Mouse (Mus musculus) urinary bladder, adult 18-20 months (tissue): ENCODE results near the gene Ppp1r2.
"Not testable (repeated sequence)": the region's sequence is repeated elsewhere in the genome, so short reads cannot be mapped to it uniquely, and the experiment has no call there.

ENCODE experiments used
- DNase-seq, 2 experiments: peaks; one replicate each; pipeline ENCODE4 v3.0.0; 2022; ENCODE audit warnings: low spot score in 2 of 2, mixed read lengths in 2 of 2

Gene Ppp1r2

DNA sequence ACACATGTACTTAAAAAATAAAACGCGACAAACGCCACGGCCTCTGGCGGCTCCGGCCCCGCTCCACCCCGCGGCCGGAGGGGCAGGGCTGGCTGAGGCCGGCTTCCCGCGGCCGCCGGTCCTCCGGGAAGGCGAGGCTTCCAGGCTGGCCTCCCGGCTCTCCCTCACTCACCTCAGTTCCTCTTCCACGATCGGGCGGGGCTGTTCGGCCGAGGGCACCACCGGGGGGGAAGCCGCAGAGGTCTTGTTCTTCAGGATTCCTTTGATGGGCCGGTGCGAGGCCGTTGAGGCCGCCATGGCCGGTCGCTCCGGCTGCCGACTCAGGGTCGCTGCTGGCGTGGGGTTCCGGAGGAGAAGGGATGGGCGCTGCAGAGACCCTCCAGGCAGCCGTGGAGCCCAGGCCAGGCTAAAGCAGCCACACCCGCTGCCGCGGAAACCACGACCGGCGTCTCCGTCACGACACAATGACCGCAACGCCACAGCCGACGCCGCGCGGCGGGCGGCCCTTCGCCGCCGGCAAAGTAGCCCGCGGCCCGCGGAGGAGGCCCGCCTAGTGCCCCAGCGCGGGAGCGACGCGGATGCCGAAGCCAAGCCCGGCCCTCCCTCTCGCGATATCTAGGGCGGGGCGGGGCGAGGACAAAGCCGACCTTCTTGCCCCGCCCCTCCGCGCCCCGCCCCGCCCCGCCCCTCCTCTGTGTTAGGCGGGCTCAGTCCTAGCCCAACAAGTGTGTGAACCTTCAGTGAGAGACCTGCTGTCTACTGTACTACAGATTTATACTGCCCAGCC is at the start of gene Ppp1r2:
Gene Ppp1r2, minus strand, starts transcription at position 604 of the 787 bp plus-strand sequence.
- peak; percentile 84 to 86 for DNase-seq

DNA sequence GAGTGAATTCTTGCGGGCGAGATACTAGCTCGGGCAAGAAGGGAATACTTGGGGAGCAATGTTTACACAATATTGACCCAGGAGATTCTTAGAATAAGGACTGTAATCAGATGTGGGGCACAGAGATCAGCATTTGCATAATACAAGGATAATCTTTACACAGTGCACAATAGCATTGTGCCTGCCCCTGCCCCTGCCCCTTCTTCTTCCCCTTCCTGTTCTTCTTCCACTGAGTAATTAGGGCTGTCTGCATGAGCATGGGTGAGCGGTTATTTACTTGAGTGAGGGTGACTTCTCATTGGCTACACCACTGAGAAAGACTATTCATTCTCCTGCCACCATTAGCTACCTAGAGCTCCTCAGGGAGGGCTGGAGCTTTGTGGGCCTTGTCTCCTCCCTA is 46.4 kb upstream of the Ppp1r2 start:
- DNase-seq, result no peak

DNA sequence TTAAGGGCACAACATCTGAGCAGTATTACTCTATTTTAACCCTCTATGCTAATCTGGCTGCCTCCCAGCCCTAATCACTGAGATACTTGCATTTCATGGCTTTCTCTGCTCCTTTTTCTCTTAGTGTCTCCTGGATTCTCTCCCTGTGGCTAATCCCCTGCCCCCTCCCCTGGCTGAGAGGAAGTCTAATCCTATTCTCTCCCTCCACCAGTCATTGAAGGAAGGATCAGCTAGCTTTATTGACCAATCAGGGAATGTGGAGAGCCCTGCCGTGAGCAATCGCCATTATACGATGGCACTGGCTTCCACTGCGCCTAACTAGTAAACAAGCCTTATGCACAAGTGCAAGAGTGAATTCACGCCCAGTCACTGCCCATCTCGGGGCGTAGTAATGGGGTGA is 45.9 kb upstream of the Ppp1r2 start:
- no peak for DNase-seq

- not testable (repeated sequence) for DNase-seq
These were observed 44.6 kb upstream of the Ppp1r2 start for GRCm38 (mm10) chr16:31319723-31320122.

- no peak for DNase-seq
These were observed 44.2 kb upstream of the Ppp1r2 start for GRCm38 (mm10) chr16:31319316-31319715.

DNA sequence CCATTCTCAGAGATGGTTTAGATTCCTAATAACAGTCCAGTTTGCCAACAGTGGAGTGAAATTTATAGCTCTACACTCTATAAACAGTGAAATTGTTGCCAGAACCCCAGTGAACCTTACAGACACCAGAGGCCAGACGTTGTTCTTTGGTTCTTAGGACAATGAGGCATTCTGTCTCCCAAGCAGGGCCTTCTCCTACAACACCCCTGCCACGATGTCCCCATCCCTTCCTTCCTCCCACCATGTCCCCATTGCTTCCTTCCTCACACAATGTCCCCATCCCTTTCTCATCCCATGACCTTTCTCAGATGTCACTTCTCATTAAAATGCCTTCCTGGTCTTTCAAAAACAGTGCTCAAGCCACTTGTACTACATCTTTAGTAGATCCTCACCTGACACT is 43.3 kb upstream of the Ppp1r2 start:
- no peak for DNase-seq

GRCm38 (mm10) chr16:31316246-31317143 is 41.4 kb upstream of the Ppp1r2 start:
- DNase-seq, result peak in 1 of 2 experiments; percentile 45

GRCm38 (mm10) chr16:31315294-31315693 is 40.2 kb upstream of the Ppp1r2 start:
- no peak for DNase-seq

DNA sequence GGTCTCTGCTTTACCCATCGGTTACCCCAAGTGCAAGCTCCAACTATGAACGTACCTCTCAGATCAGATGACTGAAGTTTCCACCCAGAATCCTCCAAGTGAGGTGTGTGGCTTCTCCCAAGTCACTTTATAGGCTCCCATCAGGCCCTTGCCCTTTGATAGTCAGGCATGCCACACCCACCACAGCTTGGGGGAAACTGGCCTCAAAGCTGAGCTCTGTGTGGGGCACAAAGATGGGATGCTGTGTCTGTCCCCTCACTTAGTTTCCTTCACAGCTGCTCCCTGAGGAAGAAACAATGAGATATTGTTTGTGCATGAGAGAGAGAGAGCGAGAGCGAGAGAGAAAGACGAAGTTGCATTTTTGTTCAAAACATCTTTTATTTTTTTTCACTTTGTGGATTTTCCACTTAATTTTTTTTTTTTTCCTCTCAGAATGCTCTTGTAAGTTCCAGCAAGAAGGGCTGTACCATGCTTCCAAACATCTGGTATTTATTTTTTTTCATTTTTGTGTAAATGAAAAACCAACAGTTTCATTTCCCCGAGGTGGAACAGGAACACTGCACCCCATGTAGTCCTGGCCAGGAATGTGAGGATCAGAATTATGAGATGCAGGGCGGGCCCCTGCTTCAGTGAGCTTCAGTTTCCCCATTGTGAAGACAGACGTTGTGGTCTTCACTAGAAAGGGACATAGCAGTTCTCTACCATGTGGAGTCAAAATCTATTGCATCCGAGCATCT is 39.6 kb upstream of the Ppp1r2 start, which contains the start of gene Apod:
Gene Apod, minus strand, starts transcription at position 312 of the 737 bp plus-strand sequence.
- no peak for DNase-seq

DNA sequence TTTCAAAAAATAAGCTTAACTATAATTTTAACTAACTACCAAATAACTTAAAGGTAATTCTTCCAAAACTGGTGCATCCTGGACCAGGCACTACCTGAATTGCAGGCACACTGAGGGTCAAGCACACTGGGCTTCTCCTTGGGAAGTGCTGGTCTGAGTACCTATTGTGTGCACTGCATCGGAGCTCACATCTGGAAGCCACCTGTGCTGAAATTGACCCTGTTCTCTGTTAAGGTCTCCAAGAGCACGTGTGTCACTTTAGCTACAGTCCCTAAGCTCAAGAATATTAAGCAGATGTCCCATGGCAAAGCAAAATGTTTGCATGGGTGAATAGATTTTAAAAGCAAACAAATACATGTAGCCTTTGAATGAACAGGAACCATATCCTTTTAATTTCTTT is 38.5 kb upstream of the Ppp1r2 start:
- no peak for DNase-seq

- no peak for DNase-seq
These were observed 37.2 kb upstream of the Ppp1r2 start for GRCm38 (mm10) chr16:31312296-31312695.

- DNase-seq, result no peak
These were observed 30.3 kb upstream of the Ppp1r2 start for GRCm38 (mm10) chr16:31305199-31305919.

DNA sequence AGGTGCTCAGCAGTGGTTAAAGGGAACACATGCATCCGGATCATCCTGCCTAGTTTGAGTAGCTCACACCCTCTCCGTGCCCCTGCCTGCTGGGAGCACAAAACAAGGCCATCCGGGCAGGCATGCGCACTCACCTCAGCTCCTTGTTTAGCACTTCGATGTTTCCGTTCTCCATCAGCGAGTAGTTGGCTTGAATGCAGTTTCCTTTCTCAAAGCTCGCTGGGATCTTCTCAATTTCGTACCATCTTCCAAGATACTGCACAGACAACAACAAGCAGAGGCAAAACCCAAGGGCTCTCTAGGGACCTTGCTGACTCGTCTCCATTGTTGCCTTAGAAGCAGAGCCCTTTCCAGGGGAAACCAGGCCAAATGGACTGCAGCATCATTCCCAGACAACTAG is 28.2 kb upstream of the Ppp1r2 start:
- DNase-seq, result no peak

DNA sequence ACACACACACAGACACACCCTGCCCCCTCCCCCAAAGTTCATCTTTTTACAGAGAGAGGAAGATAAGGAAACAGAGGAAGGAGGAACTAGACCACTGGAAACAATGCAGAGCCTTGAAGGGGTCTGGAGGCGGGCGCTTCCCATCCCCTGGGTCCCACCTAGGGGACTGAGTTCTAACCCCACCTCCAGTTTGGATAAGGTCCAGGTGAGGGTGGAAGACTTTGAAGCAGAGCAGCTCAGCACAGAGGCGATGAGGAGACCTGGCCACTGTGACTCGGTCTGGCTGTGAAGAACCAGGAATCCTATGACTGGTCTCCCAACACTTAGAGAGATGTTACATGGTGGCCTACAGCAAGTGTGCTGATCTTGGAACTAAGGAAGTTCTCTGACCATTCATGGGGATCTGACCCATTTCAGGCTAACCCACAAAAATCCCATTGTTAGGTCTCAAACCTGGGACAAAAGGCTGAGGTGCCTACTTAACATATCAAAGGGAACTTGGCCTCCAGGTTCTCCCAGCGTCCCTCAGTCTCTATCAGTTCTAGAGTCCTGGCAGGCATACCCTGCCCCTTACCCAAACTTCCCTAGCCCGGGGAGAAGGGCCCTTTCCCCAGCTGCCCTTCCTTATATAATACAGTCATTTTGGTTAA is 25.9 kb upstream of the Ppp1r2 start:
- no peak for DNase-seq

- no peak for DNase-seq
These were observed 25.4 kb upstream of the Ppp1r2 start for GRCm38 (mm10) chr16:31300467-31300866.

- DNase-seq, result no peak
These were observed 24.9 kb upstream of the Ppp1r2 start for GRCm38 (mm10) chr16:31299960-31300353.

- no peak for DNase-seq
These were observed 24.3 kb upstream of the Ppp1r2 start for GRCm38 (mm10) chr16:31299164-31299959.

GRCm38 (mm10) chr16:31297113-31297512 is 22.0 kb upstream of the Ppp1r2 start:
- no peak for DNase-seq

DNA sequence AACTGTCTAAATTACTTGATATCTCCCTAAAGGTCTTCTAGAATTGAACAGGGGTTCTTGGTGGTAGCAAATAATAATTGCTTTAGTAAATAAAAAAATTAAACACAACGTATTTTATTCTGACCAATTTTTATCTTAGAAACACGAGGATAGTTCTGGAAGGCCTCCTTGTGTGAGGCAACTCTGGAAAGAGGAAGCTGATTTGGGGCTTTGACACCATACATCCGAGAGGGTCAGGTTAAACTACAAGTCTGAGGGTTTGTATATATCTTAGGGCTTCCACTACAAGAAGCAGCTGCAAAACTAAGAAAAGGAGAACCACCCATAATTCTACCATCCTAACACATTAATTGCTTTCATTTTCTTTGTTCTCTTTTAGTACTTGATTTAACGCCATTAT is 18.7 kb upstream of the Ppp1r2 start:
- DNase-seq, result no peak
